Mouse (Mus musculus): ENCODE results near the gene Cldn7.

GRCm38 (mm10) chr11:69970222-69970621, 5.6 kb downstream of the Cldn7 start:
- no peak for TF ChIP-seq CTCF (IDR thresholded peaks at IDR 0.05; ENCODE audit: borderline replicate concordance, extremely low read depth, insufficient read depth, insufficient read length)
- no peak for TF ChIP-seq POLR2A (IDR thresholded peaks at IDR 0.05; ENCODE audit: borderline replicate concordance, extremely low read depth, insufficient read depth, insufficient read length, poor library complexity, severe bottlenecking)

Measured in brain, embryonic 14.5 days (tissue).